Mouse (Mus musculus): ENCODE data around the gene Plekhn1.

GRCm38 (mm10) chr4:156234021-156234501, 596 bp downstream of the Plekhn1 start:
- TF ChIP-seq EP300 (IDR thresholded peaks at IDR 0.05; ENCODE audit: insufficient read depth, low read depth, low read length) (no peak), POLR2A (IDR thresholded peaks at IDR 0.05; ENCODE audit: insufficient read depth, low read depth, low read length) (no peak)
